Mouse (Mus musculus): ENCODE measurements around the gene Fgd2. TPM values are rescaled to one million over a fixed set of nuclear protein-coding genes. Genes with fewer than 3 reads are reported as not detected.

The Fgd2 gene
- total RNA-seq, 2 experiments from 2014 or later = 4.8 to 9.0 TPM

DNA sequence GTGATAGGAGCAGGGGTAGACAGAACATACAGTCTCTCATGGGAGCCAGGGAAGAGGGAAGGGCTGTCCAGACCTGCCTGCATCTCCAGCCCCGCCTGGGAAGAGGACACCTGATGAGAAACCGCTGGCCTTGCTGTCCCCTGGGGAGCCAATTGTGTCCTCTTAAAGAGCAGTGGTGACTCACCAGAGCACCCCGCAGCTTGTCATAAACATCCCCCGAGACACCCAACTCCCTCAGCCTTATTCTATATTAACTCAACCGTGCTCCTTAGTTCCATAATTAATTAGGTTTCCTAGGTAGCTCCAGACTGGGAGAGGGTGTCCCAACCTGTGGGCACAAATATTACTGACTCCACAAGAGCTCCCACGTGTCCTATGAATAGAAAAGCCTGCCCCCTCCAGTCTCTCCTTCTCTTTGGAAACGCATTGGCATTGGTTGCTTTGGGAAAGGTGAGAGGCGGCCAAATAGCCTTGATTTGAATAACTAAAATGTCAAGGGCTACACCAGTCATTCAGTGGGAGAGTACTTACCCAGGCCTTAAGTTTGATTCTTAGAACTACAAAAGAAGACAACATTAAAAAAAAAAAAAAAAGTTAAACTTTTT lies 51.2 kb downstream of the Fgd2 start:
- DNase-seq (ENCODE audit: low spot score in 2 of 2) = no peak
- intact Hi-C loops (cut with DNase I) = no loop called here

DNA sequence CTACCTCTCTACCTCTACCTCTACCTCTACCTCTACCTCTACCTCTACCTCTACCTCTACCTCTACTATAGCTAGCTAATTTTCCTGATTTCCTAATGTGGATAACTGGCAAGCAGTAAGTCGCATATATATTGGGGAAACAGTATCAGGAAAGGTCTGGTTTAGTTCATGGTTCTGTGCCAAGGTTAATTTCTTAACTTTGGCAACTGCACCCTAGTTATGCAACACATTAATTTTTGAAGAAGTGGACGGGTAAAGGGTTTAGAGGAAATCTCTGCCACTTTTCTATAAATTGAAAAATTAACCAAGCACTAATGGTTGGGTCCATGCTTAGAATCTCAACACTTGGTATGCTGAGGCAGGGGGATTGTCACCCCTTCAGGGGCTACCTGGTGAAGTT lies 53.9 kb downstream of the Fgd2 start:
- intact Hi-C loops (cut with DNase I) = no loop called here
- no peak for DNase-seq (ENCODE audit: low spot score in 2 of 2)

DNA sequence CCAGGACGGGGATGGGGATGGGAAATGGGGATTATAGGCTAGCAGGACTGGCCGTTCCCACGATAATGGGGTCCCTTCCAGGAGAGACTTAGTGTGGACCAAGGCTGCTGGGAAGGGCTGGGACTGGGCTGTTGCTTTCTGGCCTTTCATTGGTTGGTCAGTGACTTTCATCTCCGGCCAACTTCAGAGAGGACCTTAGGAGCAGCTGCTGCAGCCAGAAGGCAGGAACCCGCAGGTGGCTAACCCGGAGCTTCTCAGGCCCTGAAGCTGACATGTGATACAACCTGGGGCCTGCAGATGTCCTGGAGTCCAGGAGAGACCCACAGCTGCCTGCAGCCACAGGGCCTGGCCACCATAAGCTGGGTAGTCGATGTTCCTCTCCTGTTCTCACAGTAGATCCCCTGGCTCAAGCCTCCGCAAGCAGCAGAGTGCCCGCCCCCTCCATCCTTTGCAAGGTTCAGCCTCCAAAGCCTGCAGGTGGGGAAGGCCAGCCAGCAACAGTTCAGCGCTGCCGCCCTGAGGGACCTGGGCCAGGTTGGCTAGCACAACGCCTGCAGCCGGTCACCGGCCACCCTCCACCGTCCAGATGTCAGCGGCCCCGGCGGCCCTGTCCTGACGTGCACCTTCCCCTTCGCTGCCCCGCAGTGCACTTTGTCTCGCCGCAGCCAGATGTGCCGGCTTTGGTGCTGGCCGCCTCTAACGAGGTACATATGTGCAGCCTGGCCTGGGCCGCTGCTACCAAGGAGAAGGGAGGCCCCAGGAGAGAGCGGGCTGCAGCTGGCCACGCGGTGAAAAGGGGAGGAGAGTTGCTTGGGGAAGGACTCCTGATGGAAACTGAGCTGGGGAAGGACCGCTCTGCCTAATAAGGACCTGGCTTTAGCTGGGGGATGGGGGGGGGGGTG lies 55.3 kb downstream of the Fgd2 start:
- no peak for DNase-seq (ENCODE audit: low spot score in 2 of 2)
- intact Hi-C loops (cut with DNase I) = no loop called here

DNA sequence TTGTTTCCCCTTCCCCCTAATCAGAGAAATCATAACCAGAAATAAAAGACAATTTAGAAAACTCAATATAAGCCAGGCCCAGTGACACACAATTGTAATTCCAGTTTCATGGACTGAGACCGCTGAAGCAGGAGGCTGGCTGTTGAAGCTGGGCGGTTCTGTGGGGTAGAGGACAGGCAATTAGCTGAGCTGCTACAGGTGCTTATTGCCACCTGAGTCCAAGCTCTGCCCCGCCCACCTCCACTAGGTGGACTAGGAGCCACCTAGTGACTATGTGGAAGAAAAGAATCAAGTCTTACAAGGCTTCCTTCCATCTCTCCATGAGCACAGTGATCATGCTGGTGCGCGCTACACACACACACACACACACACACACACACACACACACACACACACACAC lies 56.0 kb downstream of the Fgd2 start:
- intact Hi-C loops (cut with DNase I) = no loop called here
- DNase-seq (ENCODE audit: low spot score in 2 of 2) = no peak

DNA sequence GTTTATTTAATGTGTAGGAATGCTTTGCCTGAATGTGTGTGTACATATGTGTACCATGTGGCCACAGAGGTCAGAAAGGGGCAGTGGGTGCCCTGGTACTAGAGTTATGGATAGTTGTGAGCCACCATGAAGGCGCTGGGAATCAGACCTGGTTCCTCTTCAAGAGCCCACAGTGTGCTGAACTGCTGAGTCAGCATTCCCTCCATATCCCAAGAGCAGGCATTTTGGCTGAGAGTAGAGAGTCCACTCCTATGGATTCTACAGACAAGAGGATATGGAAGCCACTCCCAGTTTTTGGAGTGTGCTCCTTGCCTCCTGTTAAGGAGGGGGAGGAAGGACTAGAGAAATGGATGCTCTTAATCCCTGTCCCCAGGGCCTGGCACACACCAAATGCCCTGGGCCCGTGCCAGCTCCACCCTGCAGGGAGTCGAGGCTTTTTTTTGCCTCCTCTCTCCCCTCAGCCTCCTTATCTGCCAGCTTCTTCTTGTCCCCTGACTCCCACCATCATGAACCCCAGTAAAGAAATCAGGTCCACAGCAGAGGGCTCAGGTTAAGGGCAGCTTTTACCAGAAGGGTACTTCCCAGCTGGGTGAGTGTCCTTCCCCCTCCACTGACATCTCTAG lies 58.2 kb downstream of the Fgd2 start:
- no peak for DNase-seq (ENCODE audit: low spot score in 2 of 2)
- intact Hi-C loops (cut with DNase I) = no loop called here

DNA sequence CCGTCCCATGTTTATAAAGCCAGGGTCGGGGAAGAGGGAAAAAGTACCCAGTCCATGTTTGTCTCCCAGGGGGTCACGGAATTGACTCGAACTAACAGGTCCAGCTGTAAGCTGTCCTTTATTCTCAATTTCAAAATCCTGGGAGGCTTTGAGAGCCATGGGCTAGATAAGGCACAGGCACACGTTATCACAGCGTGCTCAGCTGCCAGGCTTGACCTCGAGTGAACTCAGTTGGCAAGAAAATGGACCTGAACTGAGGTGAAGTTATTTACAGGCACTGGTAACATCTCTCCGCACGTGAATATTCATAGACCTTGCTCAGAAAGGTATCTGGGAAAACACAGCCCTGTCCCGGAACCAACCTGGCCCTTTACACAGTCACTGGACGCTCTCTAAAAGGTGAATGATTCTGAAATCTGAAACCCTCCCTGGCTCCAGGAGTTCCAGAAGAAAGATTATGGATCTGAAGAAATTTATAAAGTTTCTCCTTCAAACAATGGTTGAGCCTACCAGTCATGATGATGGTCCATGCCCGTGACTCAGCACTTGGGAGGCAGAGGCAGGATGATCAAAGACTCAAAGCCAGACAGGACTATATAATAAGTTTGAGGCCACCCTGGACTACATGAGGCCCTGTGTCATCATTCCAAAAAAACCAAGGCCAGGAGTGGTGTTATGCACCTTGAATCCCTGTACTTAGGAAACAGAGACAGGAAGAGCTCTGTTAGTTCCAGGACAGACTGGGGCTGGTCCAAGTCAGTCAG lies 59.4 kb downstream of the Fgd2 start:
- intact Hi-C loops (cut with DNase I) = no loop called here
- no peak for DNase-seq (ENCODE audit: low spot score in 2 of 2)

DNA sequence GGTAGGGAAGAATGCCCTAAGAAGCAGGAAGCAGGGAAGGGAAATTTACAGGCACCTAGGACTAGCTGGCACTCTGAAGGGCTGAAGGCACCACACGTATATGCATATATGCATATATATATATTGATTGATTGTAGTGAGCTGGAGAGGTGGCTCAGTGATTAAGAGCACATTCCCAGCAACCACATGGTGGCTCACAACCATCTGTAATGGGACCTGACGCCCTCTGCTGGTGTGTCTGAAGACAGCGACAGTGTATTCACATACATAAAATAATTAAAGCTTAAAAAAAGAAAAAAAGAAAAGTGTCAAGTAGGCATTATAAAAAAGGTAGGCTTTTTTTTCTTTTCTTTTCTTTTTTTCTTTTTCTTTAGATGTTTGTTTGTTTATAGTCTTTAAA lies 60.6 kb downstream of the Fgd2 start:
- intact Hi-C loops (cut with DNase I) = no loop called here
- DNase-seq (ENCODE audit: low spot score in 2 of 2) = no peak

DNA sequence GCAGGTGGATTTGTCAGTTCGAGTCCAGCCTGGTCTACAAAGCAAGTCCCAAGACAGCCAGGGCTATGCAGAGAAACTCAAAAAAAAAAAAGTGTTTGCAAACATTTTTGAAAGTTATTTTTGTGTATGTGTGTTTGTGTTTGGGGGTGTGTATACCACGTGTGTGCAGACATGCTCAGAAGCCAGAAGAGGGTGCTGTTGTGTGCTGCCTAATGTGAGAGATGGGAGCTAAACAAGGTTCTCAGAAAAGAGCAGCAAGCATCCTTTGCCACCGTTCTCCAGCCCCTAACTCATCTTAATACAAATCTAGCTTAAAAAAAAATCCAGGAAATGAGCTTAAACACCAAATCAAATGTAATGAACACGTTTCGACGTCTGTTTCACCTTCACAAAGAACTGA lies 61.6 kb downstream of the Fgd2 start:
- intact Hi-C loops (cut with DNase I) = no loop called here
- DNase-seq (ENCODE audit: low spot score in 2 of 2) = no peak

DNA sequence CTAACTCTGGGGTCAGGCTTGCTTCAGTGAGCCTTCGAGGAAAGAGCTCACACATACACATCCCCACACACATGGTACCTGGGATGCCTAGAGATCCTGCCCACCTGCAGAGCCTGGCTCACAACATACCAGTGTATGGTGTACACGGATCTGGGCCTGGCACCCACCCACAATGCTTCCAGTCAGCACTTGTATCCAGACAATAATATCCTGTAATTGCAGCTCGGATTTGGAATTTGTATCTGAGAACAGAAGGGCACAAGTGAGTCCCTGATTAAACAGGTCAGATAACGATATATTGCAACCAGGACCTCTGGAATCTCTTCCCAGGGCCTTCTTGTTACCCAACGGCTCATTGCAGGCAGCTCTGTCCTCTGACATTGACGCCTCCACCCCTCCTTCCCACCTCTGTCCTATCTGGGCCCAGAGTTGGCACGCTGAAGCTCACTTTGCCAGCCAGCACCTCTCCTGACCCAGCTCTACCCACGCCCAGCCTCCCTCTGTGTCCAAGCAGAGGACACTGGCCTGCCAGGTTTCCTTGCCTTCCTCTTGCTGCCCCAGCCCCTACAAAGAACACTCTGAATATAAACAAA lies 62.3 kb downstream of the Fgd2 start:
- intact Hi-C loops (cut with DNase I) = no loop called here

DNA sequence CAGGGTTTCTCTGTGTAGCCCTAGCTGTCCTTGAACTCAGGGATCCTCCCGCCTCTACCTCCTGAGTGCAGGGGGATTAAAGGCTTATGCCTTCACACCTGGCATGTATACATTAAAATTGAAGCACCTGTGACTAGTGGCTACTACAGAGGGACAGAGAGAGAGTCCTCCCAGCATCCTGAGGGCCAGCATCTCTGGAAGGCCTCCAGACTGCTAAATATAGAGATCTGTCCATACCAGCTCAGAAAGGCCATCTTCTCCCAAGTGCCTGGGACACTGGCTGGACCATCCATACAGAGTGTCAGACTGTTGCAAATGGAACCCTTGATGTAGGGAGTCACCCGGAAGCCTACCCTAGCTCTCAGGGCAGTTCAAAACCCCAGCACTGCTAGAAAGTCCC lies 63.3 kb downstream of the Fgd2 start:
- intact Hi-C loops (cut with DNase I) = no loop called here
- no peak for DNase-seq (ENCODE audit: low spot score in 2 of 2)

More for the DNA sequence above, 62.3 kb downstream of the Fgd2 start:
- DNase-seq (ENCODE audit: low spot score in 2 of 2) = no peak

DNA sequence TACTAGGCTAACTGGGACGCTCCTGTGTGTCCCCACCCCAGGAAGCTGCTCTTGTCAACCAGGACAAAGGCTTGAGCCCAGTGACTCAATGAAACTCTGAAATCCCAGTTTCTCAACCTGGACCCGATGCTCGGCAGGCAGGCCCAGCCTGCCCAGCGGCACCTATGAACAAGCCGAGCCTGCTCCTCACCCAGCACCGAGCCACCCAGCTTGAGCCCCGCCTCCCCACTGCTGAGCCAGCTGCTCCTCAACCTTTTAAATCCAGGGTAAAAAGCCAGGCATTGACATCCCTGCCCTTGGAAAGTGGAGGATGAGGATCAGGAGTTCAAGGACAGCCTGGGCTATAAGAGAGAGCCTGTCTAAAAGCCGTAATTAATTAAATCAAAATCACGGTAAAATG lies 64.6 kb downstream of the Fgd2 start:
- DNase-seq (ENCODE audit: low spot score in 2 of 2) = no peak
- intact Hi-C loops (cut with DNase I) = no loop called here

DNA sequence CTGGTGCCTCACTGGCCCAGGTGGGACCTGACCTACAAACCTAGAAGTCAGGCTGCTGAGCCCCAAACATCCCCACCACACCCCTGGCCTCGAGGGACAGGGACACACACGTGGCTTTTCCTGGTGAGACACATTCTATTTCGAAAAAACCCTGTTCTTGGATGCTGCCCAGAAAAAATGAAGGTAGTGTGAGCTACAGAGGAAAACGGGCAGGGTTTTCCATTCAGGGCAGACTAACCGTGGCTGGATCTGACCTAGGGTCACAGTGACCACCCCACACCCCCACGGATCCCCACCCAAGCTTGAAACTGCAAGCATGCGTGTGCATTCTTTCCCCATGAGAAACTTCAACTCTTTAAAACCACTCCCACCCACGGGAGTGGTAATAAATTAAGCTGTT lies 67.5 kb downstream of the Fgd2 start:
- intact Hi-C loops (cut with DNase I) = no loop called here
- no peak for DNase-seq (ENCODE audit: low spot score in 2 of 2)

DNA sequence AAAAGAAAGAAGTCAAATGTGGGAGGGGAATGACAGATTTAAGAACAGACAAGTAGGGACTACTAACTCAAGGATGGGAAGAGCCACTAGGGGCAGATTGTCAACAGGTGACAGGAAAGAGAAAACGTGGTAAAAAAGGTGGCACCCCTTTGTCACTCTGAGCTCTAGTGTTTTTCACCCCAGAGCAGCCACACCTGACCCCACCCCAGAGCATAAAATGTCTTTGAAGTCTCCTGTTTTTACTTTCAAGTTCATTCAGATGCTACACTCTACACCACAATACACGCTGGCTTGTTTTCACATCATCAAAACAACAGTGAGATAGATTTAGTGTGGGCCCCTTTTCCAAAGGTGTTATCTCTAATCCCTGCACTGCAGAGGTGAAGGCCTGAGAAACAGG lies 68.1 kb downstream of the Fgd2 start:
- no peak for DNase-seq (ENCODE audit: low spot score in 2 of 2)
- intact Hi-C loops (cut with DNase I) = no loop called here

Other genes with a start within 250 kb of the Fgd2 start
- not detected for gene Rab44, start 246.8 kb upstream of the Fgd2 start, total RNA-seq (2021)
- 10 to 100 TPM; 82.0 to 86.5 TPM for gene Cpne5, start 122.7 kb upstream of the Fgd2 start, total RNA-seq (2021)
- 10 to 100 TPM; 17.8 to 17.9 TPM for gene Ppil1, start 96.7 kb upstream of the Fgd2 start, total RNA-seq (2021)
- gene BC004004, start 92.1 kb upstream of the Fgd2 start, total RNA-seq (2021) = 100 to 1,000 TPM in 1 of 2 experiments, 10 to 100 TPM in 1; 87.5 to 103 TPM
- 1 to 10 TPM; 1.3 to 1.9 TPM for gene Pi16, start 43.2 kb upstream of the Fgd2 start, total RNA-seq (2021)
- gene Mtch1, start 13.0 kb upstream of the Fgd2 start, total RNA-seq (2021) = 100 to 1,000 TPM; 486 to 490 TPM
- 1 to 10 TPM; 3.4 to 4.2 TPM for gene Pim1, start 129.8 kb downstream of the Fgd2 start, total RNA-seq (2021)
- not detected for gene Gm17657, start 188.7 kb downstream of the Fgd2 start, total RNA-seq (2021)
- 10 to 100 TPM; 44.1 to 47.0 TPM for gene Tbc1d22b, start 188.9 kb downstream of the Fgd2 start, total RNA-seq (2021)
- gene Tmem217, start 191.5 kb downstream of the Fgd2 start, total RNA-seq (2021) = under 1 TPM in 1 of 2 experiments, not detected in 1; 0.68 TPM